Mouse (Mus musculus) stomach, postnatal 0 days (tissue): ENCODE measurements around the gene Vipas39. TPM values are rescaled to one million over a fixed set of nuclear protein-coding genes. Genes with fewer than 3 reads are reported as not detected.
"Not testable (repeated sequence)": the region's sequence is repeated elsewhere in the genome, so short reads cannot be mapped to it uniquely, and the experiment has no call there.

Source experiments
- ATAC-seq: fragments of 200-750 bp; cut with Nextera tagmentation; 2 replicates; pipeline ENCODE4 v1.8.0; 2017; ENCODE audit not compliant: low FRiP score, low TSS enrichment
- DNase-seq: peaks from one replicate; pipeline ENCODE4 v3.0.0-alpha.2; 2016; ENCODE audit warnings: low spot score
- H3K27ac ChIP-seq: fragments of 300-500 bp; sonication (generic); replicated peaks from 2 replicates; pipeline ENCODE4 v1.5.1; 2014; ENCODE audit warnings: mild to moderate bottlenecking, control low read depth
- H3K27me3 ChIP-seq: fragments of 300-500 bp; sonication (generic); 2 replicates; pipeline ENCODE4 v1.6.1; 2014; ENCODE audit warnings: low read length; ENCODE audit not compliant: control insufficient read depth, insufficient read depth
- H3K36me3 ChIP-seq: fragments of 300-500 bp; sonication (generic); 2 replicates; pipeline ENCODE4 v1.6.1; 2014; ENCODE audit warnings: low read length, mixed read lengths; ENCODE audit not compliant: control insufficient read depth, insufficient read depth
- H3K4me1 ChIP-seq: fragments of 300-500 bp; sonication (generic); replicated peaks from 2 replicates; pipeline ENCODE4 v1.6.1; 2014; ENCODE audit warnings: antibody characterized with exemption; ENCODE audit not compliant: control insufficient read depth, insufficient read depth
- H3K4me2 ChIP-seq: fragments of 300-500 bp; sonication (generic); replicated peaks from 2 replicates; pipeline ENCODE4 v1.6.1; 2014; ENCODE audit warnings: low read depth, mild to moderate bottlenecking, control low read depth, moderate library complexity
- H3K4me3 ChIP-seq: fragments of 300-500 bp; sonication (generic); 2 replicates; pipeline ENCODE4 v1.5.1; 2014; ENCODE audit warnings: low read depth, low read length, control low read depth
- H3K9ac ChIP-seq: fragments of 300-500 bp; sonication (generic); 2 replicates; pipeline ENCODE4 v1.6.1; 2014; ENCODE audit warnings: mild to moderate bottlenecking, low read length, control low read depth, mixed read lengths
- H3K9me3 ChIP-seq: fragments of 300-500 bp; sonication (generic); 2 replicates; pipeline ENCODE4 v1.6.1; 2016; ENCODE audit warnings: low read length; ENCODE audit not compliant: control insufficient read depth
- CTCF ChIP-seq: IDR thresholded peaks from 2 replicates; pipeline ENCODE4 v1.5.1; 2016; ENCODE audit warnings: antibody characterized with exemption, low read depth, mild to moderate bottlenecking, moderate library complexity
- EP300 ChIP-seq: optimal IDR thresholded peaks from 2 replicates; pipeline ENCODE3; 2016; ENCODE audit warnings: antibody characterized with exemption
- WGBS: fragments of 180-500 bp; shearing (Covaris S2); extraction: QIAGEN DNeasy Blood & Tissue Kit; methylation state at CpG from one replicate; pipeline ENCODE4 v1.1.7; 2014; 5-methylcytosine and 5-hydroxymethylcytosine counted together
- polyA plus RNA-seq: library from polyadenylated mRNA; unstranded; fragments of >200 nt; fragmentation: Nextera tagmentation; extraction: Ambion mirVana; gene quantifications from 2 replicates; pipeline ENCODE4 v1.2.1, GENCODE M21; 2015

Gene Vipas39
- polyA plus RNA-seq = 20.7 and 22.3 TPM in 2 replicates

GRCm38 (mm10) chr12:87266108-87266826 is at the start of gene Vipas39, which contains the start of gene Ahsa1:
TSS of gene Vipas39 (minus strand) at chr12:87266256.
TSS of gene Ahsa1 (plus strand) at chr12:87266479.
- H3K27me3 ChIP-seq = no peaks in the 10 kb centered on the region
- peak within 1 kb of the TSS; percentile 80 for H3K4me3 ChIP-seq
- H3K36me3 ChIP-seq = peaks cover 7% of the 10 kb centered on the region
- ATAC-seq (peak; percentile 98), DNase-seq (peak; percentile 91)
- peak within 1 kb of the TSS; percentile 92 for H3K4me2 ChIP-seq
- TF ChIP-seq CTCF (peak; percentile 70), EP300 (no peak)
- WGBS = under 1% methylated on average over 31 of the region's 31 CpGs
- peak within 1 kb of the TSS; percentile 79 for H3K9ac ChIP-seq
- no peaks in the 10 kb centered on the region; the same call in 1 of the 2 replicates for H3K4me1 ChIP-seq
- no peaks in the 10 kb centered on the region for H3K9me3 ChIP-seq
- peak within 1 kb of the TSS; percentile 90 for H3K27ac ChIP-seq

GRCm38 (mm10) chr12:87313098-87313497 is 47.0 kb upstream of the Vipas39 start:
- H3K9me3 ChIP-seq = no peaks in the 10 kb centered on the region
- no peak overlapping the region for H3K9ac ChIP-seq
- no peaks in the 10 kb centered on the region for H3K4me1 ChIP-seq
- peaks cover 11% of the 10 kb centered on the region for H3K36me3 ChIP-seq
- no peaks in the 10 kb centered on the region for H3K27me3 ChIP-seq
- WGBS = 70% methylated on average over 2 of the region's 2 CpGs
- no peak overlapping the region for H3K4me3 ChIP-seq
- no peak for DNase-seq
- no peak overlapping the region for H3K4me2 ChIP-seq
- no peak overlapping the region for H3K27ac ChIP-seq
- TF ChIP-seq EP300 (no peak), CTCF (no peak)
- ATAC-seq = no peak

- H3K27ac ChIP-seq, DNase-seq, H3K9me3 ChIP-seq, H3K9ac ChIP-seq, H3K27me3 ChIP-seq, H3K4me2 ChIP-seq, H3K36me3 ChIP-seq, H3K4me3 ChIP-seq, H3K4me1 ChIP-seq: not testable (repeated sequence)
- WGBS = 52% methylated on average over 4 of the region's 4 CpGs
- ATAC-seq = 0 out of 2 replicates have a peak, but pooled peaks have one; percentile 25
These were observed 40.5 kb upstream of the Vipas39 start for GRCm38 (mm10) chr12:87306584-87306844.

- Histone ChIP-seq H3K4me3 (no peak overlapping the region), H3K4me1 (no peaks in the 10 kb centered on the region), H3K9me3 (no peaks in the 10 kb centered on the region), H3K27ac (no peak overlapping the region), H3K4me2 (no peak overlapping the region; the same call in 1 of the 2 replicates), H3K36me3 (peaks cover 6% of the 10 kb centered on the region), H3K9ac (no peak overlapping the region), H3K27me3 (no peaks in the 10 kb centered on the region)
- 29% methylated on average over 13 of the region's 13 CpGs for WGBS
- DNase-seq = peak; percentile 21
- TF ChIP-seq EP300 (no peak), CTCF (no peak)
- no peak; the same call in 1 of the 2 replicates for ATAC-seq
These were observed 39.9 kb upstream of the Vipas39 start for GRCm38 (mm10) chr12:87305767-87306583.

- 52% methylated on average over 4 of the region's 4 CpGs for WGBS
- H3K4me2 ChIP-seq = no peak overlapping the region
- no peak overlapping the region for H3K4me3 ChIP-seq
- no peaks in the 10 kb centered on the region for H3K27me3 ChIP-seq
- H3K4me1 ChIP-seq = 0 out of 2 replicates have a peak, but pooled peaks cover 2% of the 10 kb centered on the region
- ATAC-seq (no peak), DNase-seq (no peak)
- TF ChIP-seq EP300 (no peak), CTCF (no peak)
- H3K36me3 ChIP-seq = no peaks in the 10 kb centered on the region
- no peaks in the 10 kb centered on the region for H3K9me3 ChIP-seq
- no peak overlapping the region for H3K27ac ChIP-seq
- H3K9ac ChIP-seq = no peak overlapping the region
These were observed 35.1 kb upstream of the Vipas39 start for GRCm38 (mm10) chr12:87301189-87301588.

GRCm38 (mm10) chr12:87300441-87300690 is 34.3 kb upstream of the Vipas39 start:
- H3K36me3 ChIP-seq = no peaks in the 10 kb centered on the region
- H3K4me2 ChIP-seq = peak overlapping the region; percentile 98
- no peaks in the 10 kb centered on the region for H3K9me3 ChIP-seq
- H3K9ac ChIP-seq = peak overlapping the region; percentile 67
- no peak overlapping the region for H3K27ac ChIP-seq
- no peak for ATAC-seq
- DNase-seq = no peak
- H3K4me3 ChIP-seq = peak overlapping the region; percentile 73
- TF ChIP-seq CTCF (no peak), EP300 (no peak)
- 0 out of 2 replicates have a peak, but pooled peaks cover 2% of the 10 kb centered on the region for H3K4me1 ChIP-seq
- 4% methylated on average over 9 of the region's 9 CpGs for WGBS
- H3K27me3 ChIP-seq = no peaks in the 10 kb centered on the region
